Mouse (Mus musculus) retina, postnatal 7 days (tissue): ENCODE data around the gene Prrt4.
A peak's percentile ranks its signal among the peaks of the same experiment; 100 is the strongest.
"Not testable (repeated sequence)": the region's sequence is repeated elsewhere in the genome, so short reads cannot be mapped to it uniquely, and the experiment has no call there.

Source experiments
- DNase-seq: peaks from one replicate; pipeline ENCODE4 v3.0.0-alpha.2; 2012; ENCODE audit warnings: low read depth, low spot score

The Prrt4 gene

GRCm38 (mm10) chr6:29198309-29199222 is 19.2 kb upstream of the Prrt4 start:
- DNase-seq: peak; percentile 88

DNA sequence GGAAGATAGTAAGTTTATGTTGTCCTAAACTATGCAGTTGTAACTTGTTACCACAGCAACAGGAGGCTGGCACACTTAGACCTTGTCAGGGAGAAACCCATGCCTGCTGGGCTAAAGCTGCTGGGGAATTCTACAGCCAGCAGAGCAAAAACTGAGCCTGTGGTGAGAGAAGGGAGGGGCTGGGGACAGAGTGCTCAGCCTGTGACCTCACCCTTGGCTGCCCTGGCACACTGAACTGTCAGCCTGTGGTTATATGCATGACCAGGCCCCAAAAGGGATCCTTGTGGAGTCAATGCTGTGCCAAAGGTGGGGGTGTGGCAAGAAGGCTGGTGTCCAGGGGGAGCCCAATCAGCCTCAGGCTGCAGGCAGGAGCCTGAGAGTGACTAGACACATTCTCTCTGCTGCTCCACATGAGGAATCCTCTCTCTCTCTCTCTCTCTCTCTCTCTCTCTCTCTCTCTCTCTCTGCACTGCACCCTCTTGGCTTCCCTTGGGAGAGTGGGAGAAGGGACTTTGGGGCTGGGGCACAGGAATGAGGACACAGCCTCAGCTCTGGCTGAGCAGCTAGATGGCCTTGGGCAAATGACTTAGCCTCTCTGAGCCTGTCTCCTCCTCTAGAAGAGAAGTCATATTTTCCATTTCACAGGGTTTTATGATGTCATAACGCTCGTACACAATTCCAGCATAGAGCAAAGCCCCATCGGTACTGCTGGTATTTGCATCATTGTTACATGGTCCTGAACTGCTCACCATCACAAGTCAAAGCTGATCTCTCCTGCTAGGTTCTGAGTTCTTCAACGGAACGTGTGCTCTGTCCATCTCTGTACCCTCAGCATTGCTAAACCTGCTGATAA is 16.7 kb upstream of the Prrt4 start:
- no peak for DNase-seq

GRCm38 (mm10) chr6:29195146-29195545 is 15.8 kb upstream of the Prrt4 start:
- DNase-seq: no peak

- no peak for DNase-seq
These were observed 14.8 kb upstream of the Prrt4 start for GRCm38 (mm10) chr6:29193961-29194750.

- no peak for DNase-seq
These were observed 8.6 kb upstream of the Prrt4 start for GRCm38 (mm10) chr6:29187936-29188335.

GRCm38 (mm10) chr6:29179843-29180242 is 459 bp upstream of the Prrt4 start:
- DNase-seq: no peak

DNA sequence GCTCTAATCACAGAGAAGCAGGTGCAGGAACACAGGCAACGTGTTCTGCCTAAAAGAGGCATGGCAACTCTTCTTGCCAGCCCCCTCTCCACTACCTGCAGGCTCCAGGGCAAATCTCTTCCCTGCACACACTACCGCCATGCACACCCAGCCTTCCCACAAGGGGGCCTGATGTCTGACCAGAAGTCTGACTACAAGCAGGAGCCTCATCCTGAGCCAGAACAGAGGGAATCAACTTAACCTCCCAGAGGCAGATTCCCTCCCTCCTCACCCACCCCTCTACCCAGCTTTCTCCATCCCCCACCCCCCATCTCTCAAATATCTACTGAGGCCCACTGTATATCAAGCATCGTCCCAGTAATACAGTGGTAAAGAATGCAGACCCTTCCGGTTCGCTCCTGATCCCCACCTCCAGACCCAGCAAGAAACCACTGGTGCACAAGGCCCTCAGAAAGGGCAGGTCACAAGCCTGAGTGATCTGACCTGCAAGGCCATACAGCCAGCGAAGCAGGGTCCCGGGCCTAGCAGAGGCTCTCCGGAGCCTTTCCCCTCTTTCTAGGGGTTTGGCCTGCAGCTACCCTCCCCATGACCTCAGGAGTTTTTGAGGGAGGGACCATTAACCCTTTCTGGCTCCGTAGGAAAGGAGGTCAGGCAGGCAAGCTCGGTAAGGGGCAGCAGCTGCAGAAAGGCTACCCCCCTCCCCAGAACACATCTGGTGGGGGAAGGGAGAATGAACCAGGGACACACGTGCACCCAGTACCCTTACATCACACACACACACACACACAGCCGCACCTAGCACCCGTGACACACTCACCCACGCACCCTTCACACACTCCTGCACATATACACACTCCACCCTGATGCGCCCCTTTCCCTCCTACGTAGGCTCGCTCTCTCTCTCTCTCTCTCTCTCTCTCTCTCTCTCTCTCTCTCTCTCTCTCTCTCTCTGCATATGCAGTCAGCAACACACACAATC is 1.2 kb downstream of the Prrt4 start:
- no peak for DNase-seq

- DNase-seq: no peak
These were observed 4.3 kb downstream of the Prrt4 start for GRCm38 (mm10) chr6:29175113-29175512.

DNA sequence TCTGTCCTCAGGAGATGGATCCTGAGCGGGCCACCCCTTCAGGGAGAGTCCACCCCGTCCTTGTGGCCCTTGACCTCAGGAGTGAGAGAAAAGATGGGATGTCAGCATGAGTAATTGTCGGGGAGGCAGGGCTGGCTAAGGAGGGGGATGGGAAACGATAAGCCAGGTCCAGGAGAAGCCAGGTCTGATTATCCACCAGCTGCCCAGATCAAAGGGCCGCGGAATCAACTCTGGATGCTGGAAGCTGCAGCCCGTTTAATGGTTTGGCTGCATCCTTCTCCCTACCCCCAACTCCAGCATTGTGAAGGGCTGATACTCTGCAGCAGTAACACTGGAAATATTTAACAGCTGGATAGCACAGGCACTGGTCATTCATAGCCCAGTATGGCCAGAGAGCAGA is 5.0 kb downstream of the Prrt4 start:
- no peak for DNase-seq

DNA sequence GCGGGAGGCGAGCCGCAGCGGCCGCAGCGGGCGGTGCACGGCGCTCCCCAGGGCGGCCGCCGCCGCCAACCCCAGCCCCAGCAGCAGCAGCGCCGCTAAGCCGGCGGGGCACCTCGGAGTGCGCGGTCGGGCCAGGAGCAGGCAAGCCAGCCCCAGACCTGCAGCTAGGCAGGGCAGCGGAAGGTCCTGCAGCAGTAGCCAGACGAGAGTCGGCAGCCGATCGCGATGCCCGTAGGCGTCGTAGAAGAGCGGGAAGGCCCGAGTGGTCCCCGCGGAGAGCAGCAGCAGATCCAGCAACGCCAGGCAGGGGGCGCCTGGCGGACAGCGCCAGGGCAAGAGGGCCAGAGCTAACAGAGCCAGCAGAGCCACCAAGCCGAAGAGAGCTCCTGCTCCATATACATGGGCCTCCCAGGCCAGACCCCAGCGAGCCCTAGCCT is 8.4 kb downstream of the Prrt4 start:
- peak; percentile 72 for DNase-seq

DNA sequence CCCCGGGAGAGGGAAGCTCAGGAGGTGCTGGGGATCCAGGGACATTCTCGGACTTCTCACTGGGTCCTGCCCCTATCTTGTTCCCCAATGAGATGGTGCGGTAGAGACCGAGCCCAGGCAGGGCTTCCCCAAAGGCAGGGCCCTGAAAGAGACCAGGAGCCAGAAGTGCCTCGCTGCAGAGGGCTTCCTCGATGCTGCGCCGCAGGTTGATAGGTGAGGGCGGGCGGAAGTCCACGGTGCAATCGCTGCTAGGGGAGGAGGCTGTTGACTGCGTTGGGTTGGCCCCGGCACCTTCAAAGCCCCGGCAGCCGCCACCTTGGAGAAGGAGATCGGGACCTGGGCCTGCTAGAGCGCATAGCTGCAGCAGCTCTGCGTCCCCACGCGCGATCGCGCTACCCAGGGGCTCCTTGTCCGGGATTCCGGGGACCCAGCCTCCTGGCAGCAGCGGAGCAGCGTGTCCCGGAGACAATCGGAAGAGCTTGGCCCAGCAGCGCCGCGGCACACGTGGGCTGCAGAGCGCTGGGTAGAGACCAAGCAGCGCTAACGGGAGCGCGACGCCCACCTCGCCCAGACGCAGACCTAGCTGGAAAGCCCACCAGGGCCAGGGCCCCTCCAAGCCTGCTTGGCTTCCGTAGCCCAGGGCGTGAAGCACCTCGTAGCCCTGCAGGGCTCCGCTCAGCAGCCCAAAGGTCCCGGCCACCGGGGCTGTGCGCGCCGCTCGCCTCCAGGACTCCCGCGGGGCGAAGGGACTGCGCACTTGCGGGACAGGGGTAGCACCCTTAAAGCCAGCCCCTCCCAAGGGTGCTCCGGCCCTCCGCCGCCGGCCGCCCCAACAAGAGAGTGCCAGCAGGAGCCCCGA is 9.1 kb downstream of the Prrt4 start:
- DNase-seq: no peak

GRCm38 (mm10) chr6:29169675-29170062 is 9.7 kb downstream of the Prrt4 start:
- no peak for DNase-seq

DNA sequence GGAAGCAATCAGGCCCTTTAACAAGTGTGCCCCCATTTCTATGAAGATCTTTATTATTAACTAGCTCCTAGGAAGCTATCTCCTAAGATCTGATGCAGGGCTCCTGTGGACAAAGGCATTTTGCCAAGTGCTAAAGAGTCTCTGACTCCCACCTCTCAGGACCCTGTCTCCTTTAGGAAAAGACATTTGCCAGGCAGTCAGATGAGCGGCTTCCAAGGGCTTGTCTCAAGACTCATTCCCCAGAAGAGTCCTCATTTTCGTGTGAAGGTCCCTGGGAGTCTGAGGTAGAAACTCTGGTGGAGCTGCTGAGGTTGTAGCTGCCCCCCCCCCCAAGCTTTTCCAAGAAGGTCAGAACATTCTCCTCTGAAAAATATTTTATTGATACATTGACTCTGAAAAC is 10.5 kb downstream of the Prrt4 start:
- DNase-seq: no peak

GRCm38 (mm10) chr6:29166196-29166595 is 13.2 kb downstream of the Prrt4 start:
- DNase-seq: peak; percentile 69

GRCm38 (mm10) chr6:29164314-29165244 is 14.8 kb downstream of the Prrt4 start, which contains the start of gene Rbm28:
Gene Rbm28, minus strand, starts transcription at chr6:29165006.
- peak; percentile 92 for DNase-seq

DNA sequence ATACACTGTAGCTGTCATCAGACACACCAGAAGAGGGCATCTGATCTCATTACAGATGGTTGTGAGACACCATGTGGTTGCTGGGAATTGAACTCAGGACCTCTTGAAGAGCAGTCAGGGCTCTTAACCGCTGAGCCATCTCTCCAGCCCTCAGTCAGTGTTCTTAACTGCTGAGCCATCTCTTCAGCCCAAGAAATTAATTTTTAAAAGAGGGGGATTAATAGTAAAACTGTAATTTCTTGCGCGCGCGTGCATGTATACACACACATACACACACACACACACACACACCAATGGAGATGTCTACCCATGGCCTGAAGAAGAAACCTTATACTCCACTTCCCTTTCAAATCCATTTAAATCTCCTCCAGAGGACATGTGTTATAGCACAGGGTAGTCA is 18.1 kb downstream of the Prrt4 start:
- DNase-seq: not testable (repeated sequence)

- DNase-seq: no peak
These were observed 18.6 kb downstream of the Prrt4 start for GRCm38 (mm10) chr6:29160786-29161185.

DNA sequence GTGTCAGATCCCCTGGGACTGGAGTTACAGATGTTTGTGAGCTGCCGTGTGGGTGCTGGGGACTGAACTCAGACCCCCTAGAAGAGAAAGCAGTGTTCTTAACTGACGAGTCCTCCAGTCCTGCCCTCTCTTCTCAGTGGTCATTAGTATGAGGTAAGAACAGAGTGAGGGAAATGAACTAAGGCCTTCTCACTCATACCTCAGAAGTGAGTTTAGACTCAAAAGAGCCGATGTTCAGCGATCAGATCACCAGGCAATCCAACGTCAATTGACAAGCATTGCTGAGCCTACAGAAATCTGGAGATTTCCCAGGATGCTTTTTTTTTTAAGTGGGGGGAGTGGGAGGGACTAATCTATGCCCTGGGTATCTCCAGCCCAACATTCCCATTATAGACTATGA is 23.1 kb downstream of the Prrt4 start:
- no peak for DNase-seq
